Mouse (Mus musculus) hindbrain, postnatal 0 days (tissue): ENCODE measurements around the gene Zfp51. TPM values are rescaled to one million over a fixed set of nuclear protein-coding genes. Genes with fewer than 3 reads are reported as not detected.

ENCODE experiments used
- ATAC-seq: fragments of 200-750 bp; cut with Nextera tagmentation; 2 replicates; pipeline ENCODE4 v1.8.0; 2017; ENCODE audit warnings: mild to moderate bottlenecking, moderate TSS enrichment, moderate library complexity
- DNase-seq: peaks from one replicate; pipeline ENCODE4 v3.0.0-alpha.2; 2015; ENCODE audit warnings: low spot score
- H3K27ac ChIP-seq: fragments of 300-500 bp; sonication (generic); 2 replicates; pipeline ENCODE4 v1.5.1; 2014; ENCODE audit warnings: mild to moderate bottlenecking
- H3K27me3 ChIP-seq: fragments of 300-500 bp; sonication (generic); 2 replicates; pipeline ENCODE4 v1.6.1; 2014; ENCODE audit warnings: low read length, mixed read lengths; ENCODE audit not compliant: insufficient read depth
- H3K36me3 ChIP-seq: fragments of 300-500 bp; sonication (generic); 2 replicates; pipeline ENCODE4 v1.6.1; 2014; ENCODE audit warnings: low read length, mixed read lengths; ENCODE audit not compliant: insufficient read depth
- H3K4me1 ChIP-seq: fragments of 300-500 bp; sonication (generic); 2 replicates; pipeline ENCODE4 v1.6.1; 2014; ENCODE audit warnings: antibody characterized with exemption, low read length, mixed read lengths; ENCODE audit not compliant: insufficient read depth
- H3K4me2 ChIP-seq: fragments of 300-500 bp; sonication (generic); 2 replicates; pipeline ENCODE4 v1.6.1; 2014; ENCODE audit warnings: low read depth, mild to moderate bottlenecking, low read length, moderate library complexity, mixed read lengths
- H3K4me3 ChIP-seq: fragments of 300-500 bp; sonication (generic); 2 replicates; pipeline ENCODE4 v1.5.1; 2014; ENCODE audit warnings: low read length
- H3K9ac ChIP-seq: fragments of 300-500 bp; sonication (generic); replicated peaks from 2 replicates; pipeline ENCODE4 v1.6.1; 2014; ENCODE audit warnings: mild to moderate bottlenecking, low read length, moderate library complexity, mixed read lengths
- H3K9me3 ChIP-seq: fragments of 300-500 bp; sonication (generic); 2 replicates; pipeline ENCODE4 v1.6.1; 2016; ENCODE audit warnings: low read length, mixed read lengths
- CTCF ChIP-seq: IDR thresholded peaks from 2 replicates; pipeline ENCODE4 v1.5.1; 2016; ENCODE audit warnings: antibody characterized with exemption, control low read depth, low read depth
- WGBS: fragments of 180-500 bp; shearing (Covaris S2); extraction: QIAGEN DNeasy Blood & Tissue Kit; methylation state at CpG from one replicate; pipeline ENCODE4 v1.1.7; 2014; 5-methylcytosine and 5-hydroxymethylcytosine counted together
- polyA plus RNA-seq: library from polyadenylated mRNA; unstranded; fragments of >200 nt; fragmentation: Nextera tagmentation; extraction: Ambion mirVana; gene quantifications from 2 replicates; pipeline ENCODE4 v1.2.1, GENCODE M21; 2015
- total RNA-seq: library from RNA; depleted of rRNA; stranded (reverse); fragments of >200 nt; gene quantifications from 2 replicates; pipeline ENCODE4 v1.2.3, GENCODE M21; 2014; rRNA removed

The Zfp51 gene
- total and polyA plus RNA-seq, 2 experiments from 2014 or later = 2.9 to 5.6 TPM

- H3K9ac ChIP-seq = peak within 1 kb of the TSS; percentile 78
- no peaks in the 10 kb centered on the region for H3K9me3 ChIP-seq
- H3K27me3 ChIP-seq = no peaks in the 10 kb centered on the region
- no peaks in the 10 kb centered on the region for H3K36me3 ChIP-seq
- H3K4me2 ChIP-seq = peak within 1 kb of the TSS; percentile 83
- peak; percentile 27 for TF ChIP-seq CTCF
- DNase-seq = peak; percentile 88
- peak within 1 kb of the TSS; percentile 79 for H3K27ac ChIP-seq
- H3K4me3 ChIP-seq = peak within 1 kb of the TSS; percentile 92
- H3K4me1 ChIP-seq = 0 out of 2 replicates have a peak, but pooled peaks cover 5% of the 10 kb centered on the region
- 2% methylated on average over 34 of the region's 34 CpGs for WGBS
- ATAC-seq = peak; percentile 100
Measured at GRCm38 (mm10) chr17:21488760-21489499, 38.8 kb downstream of the Zfp51 start, which contains the start of gene Zfp53. Zfp53 (plus strand) TSS chr17:21488998.

- ATAC-seq (no peak), DNase-seq (peak; percentile 1)
- Histone ChIP-seq H3K9me3 (no peaks in the 10 kb centered on the region), H3K4me2 (peak overlapping the region; percentile 83), H3K36me3 (no peaks in the 10 kb centered on the region), H3K27me3 (no peaks in the 10 kb centered on the region), H3K9ac (peak overlapping the region; percentile 78), H3K27ac (peak overlapping the region; percentile 79; the same call in 1 of the 2 replicates), H3K4me3 (peak overlapping the region; percentile 92), H3K4me1 (0 out of 2 replicates have a peak, but pooled peaks cover 5% of the 10 kb centered on the region)
- WGBS = 16% methylated on average over 8 of the region's 8 CpGs
- no peak for TF ChIP-seq CTCF
Measured at GRCm38 (mm10) chr17:21489500-21490001, 39.4 kb downstream of the Zfp51 start.

GRCm38 (mm10) chr17:21501365-21501764 lies 51.2 kb downstream of the Zfp51 start:
- H3K27me3 ChIP-seq = no peaks in the 10 kb centered on the region
- H3K9me3 ChIP-seq = no peaks in the 10 kb centered on the region
- H3K4me1 ChIP-seq = no peaks in the 10 kb centered on the region
- ATAC-seq (no peak), DNase-seq (no peak)
- 80% methylated on average over 1 of the region's 1 CpGs for WGBS
- H3K4me3 ChIP-seq = no peak overlapping the region
- no peak overlapping the region for H3K27ac ChIP-seq
- TF ChIP-seq CTCF = no peak
- H3K9ac ChIP-seq = no peak overlapping the region
- H3K4me2 ChIP-seq = no peak overlapping the region
- H3K36me3 ChIP-seq = peaks cover 6% of the 10 kb centered on the region; the same call in 1 of the 2 replicates

- 95% methylated on average over 1 of the region's 1 CpGs for WGBS
- no peak overlapping the region for H3K27ac ChIP-seq
- no peaks in the 10 kb centered on the region for H3K9me3 ChIP-seq
- H3K9ac ChIP-seq = no peak overlapping the region
- no peaks in the 10 kb centered on the region for H3K27me3 ChIP-seq
- no peak for TF ChIP-seq CTCF
- peaks cover 14% of the 10 kb centered on the region for H3K36me3 ChIP-seq
- H3K4me3 ChIP-seq = no peak overlapping the region
- no peak for ATAC-seq
- no peak overlapping the region for H3K4me2 ChIP-seq
- no peak for DNase-seq
- H3K4me1 ChIP-seq = no peaks in the 10 kb centered on the region
Measured at GRCm38 (mm10) chr17:21504524-21504923, 54.4 kb downstream of the Zfp51 start.

- Histone ChIP-seq H3K4me2 (no peak overlapping the region), H3K36me3 (peaks cover 14% of the 10 kb centered on the region), H3K27me3 (no peaks in the 10 kb centered on the region), H3K9me3 (no peaks in the 10 kb centered on the region), H3K27ac (no peak overlapping the region), H3K9ac (no peak overlapping the region), H3K4me3 (no peak overlapping the region), H3K4me1 (no peaks in the 10 kb centered on the region)
- DNase-seq (no peak), ATAC-seq (no peak)
- TF ChIP-seq CTCF = no peak
- 94% methylated on average over 3 of the region's 3 CpGs for WGBS
Measured at GRCm38 (mm10) chr17:21506258-21506657, 56.1 kb downstream of the Zfp51 start.

GRCm38 (mm10) chr17:21509756-21510155 lies 59.6 kb downstream of the Zfp51 start:
- Histone ChIP-seq H3K4me1 (no peaks in the 10 kb centered on the region), H3K9ac (no peak overlapping the region), H3K9me3 (no peaks in the 10 kb centered on the region), H3K27ac (no peak overlapping the region), H3K4me3 (no peak overlapping the region), H3K27me3 (no peaks in the 10 kb centered on the region), H3K36me3 (peaks cover 14% of the 10 kb centered on the region), H3K4me2 (no peak overlapping the region)
- TF ChIP-seq CTCF = no peak
- no peak for ATAC-seq
- no peak for DNase-seq

Other genes with a start within 250 kb of the Zfp51 start
- not detected in 2 replicates for gene Vmn1r234, start 224.3 kb upstream of the Zfp51 start, total RNA-seq
- not detected in 2 replicates for gene Vmn1r234, start 224.3 kb upstream of the Zfp51 start, polyA plus RNA-seq
- gene Vmn1r235, start 194.0 kb upstream of the Zfp51 start, total RNA-seq = not detected in 2 replicates
- gene Vmn1r235, start 194.0 kb upstream of the Zfp51 start, polyA plus RNA-seq = not detected in 2 replicates
- not detected in 2 replicates for gene Vmn1r236, start 167.4 kb upstream of the Zfp51 start, total RNA-seq
- not detected in 2 replicates for gene Vmn1r236, start 167.4 kb upstream of the Zfp51 start, polyA plus RNA-seq
- gene Vmn1r237, start 138.5 kb upstream of the Zfp51 start, total RNA-seq = not detected in 2 replicates
- gene Vmn1r237, start 138.5 kb upstream of the Zfp51 start, polyA plus RNA-seq = not detected in 2 replicates
- gene Zfp677, start 66.6 kb upstream of the Zfp51 start, total RNA-seq = 0.73 and 1.7 TPM in 2 replicates
- 1.8 and 2.7 TPM in 2 replicates for gene Zfp677, start 66.6 kb upstream of the Zfp51 start, polyA plus RNA-seq
- 2.1 and 2.2 TPM in 2 replicates for gene Zfp54, start 27.1 kb upstream of the Zfp51 start, total RNA-seq
- 1.8 and 2.4 TPM in 2 replicates for gene Zfp54, start 27.1 kb upstream of the Zfp51 start, polyA plus RNA-seq
- 3.1 and 3.4 TPM in 2 replicates for gene Zfp53, start 38.6 kb downstream of the Zfp51 start, total RNA-seq
- gene Zfp53, start 38.6 kb downstream of the Zfp51 start, polyA plus RNA-seq = 7.8 and 7.9 TPM in 2 replicates
- 2.0 and 2.1 TPM in 2 replicates for gene Zfp52, start 85.2 kb downstream of the Zfp51 start, total RNA-seq
- 2.1 and 2.3 TPM in 2 replicates for gene Zfp52, start 85.2 kb downstream of the Zfp51 start, polyA plus RNA-seq
- gene Zfp948, start 116.6 kb downstream of the Zfp51 start, total RNA-seq = 6.5 and 8.7 TPM in 2 replicates
- gene Zfp948, start 116.6 kb downstream of the Zfp51 start, polyA plus RNA-seq = 13.2 and 15.5 TPM in 2 replicates
- gene Zfp983, start 200.2 kb downstream of the Zfp51 start, total RNA-seq = 3.3 and 4.2 TPM in 2 replicates
- 4.7 and 5.0 TPM in 2 replicates for gene Zfp983, start 200.2 kb downstream of the Zfp51 start, polyA plus RNA-seq
- not detected in 2 replicates for gene Gm10226, start 241.5 kb downstream of the Zfp51 start, total RNA-seq
- gene Gm10226, start 241.5 kb downstream of the Zfp51 start, polyA plus RNA-seq = 5.5 and 6.9 TPM in 2 replicates